Mouse (Mus musculus) ovary, postnatal 10 days (tissue): ENCODE results near the gene 4922502D21Rik.

Experiments used
- DNase-seq: peaks from one replicate; pipeline ENCODE4 v3.0.0; 2022; ENCODE audit warnings: low spot score

The 4922502D21Rik gene

DNA sequence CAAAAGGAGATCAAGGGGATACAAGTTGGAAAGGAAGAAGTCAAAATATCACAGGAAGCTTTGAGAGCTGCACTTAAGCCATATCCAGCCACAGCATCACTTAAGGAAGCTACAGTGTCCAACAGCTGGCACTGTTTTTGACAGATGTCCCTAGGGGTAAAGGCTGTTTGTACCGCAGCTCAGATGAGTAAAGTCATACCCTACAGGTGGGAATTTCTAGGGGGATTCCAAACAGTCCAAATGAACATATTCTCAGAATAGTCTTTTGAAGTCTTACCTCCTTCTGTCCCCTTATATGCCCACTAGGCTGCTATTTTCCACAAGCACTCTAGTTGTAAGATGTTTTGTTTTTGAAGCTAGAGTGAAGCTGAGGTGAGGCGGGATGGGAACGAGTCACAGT lies 19.1 kb downstream of the 4922502D21Rik start:
- no peak for DNase-seq

DNA sequence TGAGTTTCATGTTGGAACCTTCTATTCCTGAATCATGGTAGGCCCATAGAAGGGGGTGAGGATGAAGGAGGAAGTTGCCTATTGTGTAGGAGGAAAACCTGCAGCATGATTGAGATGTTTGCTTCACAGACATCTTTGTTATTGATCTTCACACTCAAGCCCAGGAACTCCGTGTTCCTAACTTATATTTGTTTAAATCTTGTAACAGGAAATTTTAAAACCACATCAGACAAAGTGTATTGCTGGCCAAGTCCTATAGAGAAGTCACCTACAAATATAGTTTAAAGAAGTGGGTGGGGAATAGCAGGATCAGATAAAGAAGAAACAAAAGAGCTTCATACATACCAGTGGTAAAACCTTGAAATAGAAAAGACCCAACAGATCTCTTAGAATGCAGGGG lies 27.4 kb downstream of the 4922502D21Rik start:
- DNase-seq, result no peak

DNA sequence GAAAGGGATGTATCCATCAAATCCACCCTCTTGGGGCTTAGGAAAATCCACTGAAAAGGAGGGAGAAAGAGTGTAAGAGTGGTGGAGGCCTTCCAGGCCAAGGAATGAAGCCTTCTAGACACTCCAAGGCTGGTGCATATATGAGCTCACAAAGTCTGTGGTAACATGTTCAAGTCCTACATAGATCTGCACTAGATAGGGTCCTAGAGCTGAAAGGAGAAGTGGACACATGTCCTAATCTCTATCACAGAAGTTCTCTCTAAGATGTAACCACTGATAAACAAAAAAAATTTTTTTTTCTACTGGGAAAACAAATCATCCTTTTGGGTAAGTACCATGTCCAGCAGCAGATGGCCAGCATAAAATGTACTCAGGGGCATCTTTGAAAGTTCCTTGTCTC lies 42.9 kb downstream of the 4922502D21Rik start:
- DNase-seq, result no peak

DNA sequence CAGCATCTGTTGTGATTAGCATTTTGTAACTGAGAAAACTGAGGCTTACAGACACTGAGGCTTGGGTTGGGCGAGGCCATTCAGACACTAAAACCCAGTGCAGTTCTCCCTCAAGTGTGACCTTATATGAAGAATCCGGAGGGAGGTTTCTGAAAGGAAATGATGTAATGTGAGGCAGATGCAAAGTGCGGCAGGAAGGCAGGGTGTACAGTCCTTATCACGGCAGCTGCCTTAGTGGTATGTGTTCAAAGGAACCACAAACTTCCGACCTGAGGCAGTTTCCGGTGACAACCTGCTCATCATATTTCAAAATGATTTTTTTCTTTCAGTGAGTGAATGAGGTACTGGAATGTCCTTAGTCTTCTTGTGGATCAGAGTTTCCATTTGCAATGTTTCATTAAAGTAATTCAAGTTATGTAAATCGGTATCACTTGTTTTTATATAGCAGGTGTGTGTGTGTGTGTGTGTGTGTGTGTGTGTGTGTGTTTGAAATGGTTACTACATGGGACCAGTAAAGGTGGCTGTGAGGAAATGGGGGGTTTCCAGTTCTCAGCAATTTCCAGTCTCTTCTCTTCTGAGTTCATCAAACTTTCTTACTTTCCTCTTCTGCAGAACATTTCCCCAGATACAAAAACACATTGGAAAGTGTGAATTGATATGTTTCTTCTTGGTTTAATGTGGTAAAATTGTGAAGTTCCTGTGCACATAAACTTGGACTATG lies 47.1 kb downstream of the 4922502D21Rik start:
- DNase-seq, result no peak

DNA sequence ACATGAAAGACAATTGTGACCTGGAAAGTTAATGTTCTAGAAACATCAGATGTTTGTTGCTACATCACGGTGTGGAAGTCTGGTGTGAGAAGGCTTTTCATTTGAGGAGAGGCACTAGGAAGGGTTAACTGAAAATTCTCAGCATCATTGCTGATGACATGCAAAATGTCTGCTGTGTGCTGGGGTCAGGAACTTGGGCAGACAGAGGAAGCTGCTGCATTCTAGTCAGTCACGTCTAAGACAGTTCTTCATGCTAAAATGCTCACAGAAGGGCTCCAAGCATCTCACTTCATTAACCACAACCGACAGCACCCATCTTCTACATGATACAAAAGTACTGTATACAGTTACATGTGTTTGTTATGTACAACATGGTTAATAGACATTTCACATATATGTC lies 48.3 kb downstream of the 4922502D21Rik start:
- DNase-seq, result no peak

DNA sequence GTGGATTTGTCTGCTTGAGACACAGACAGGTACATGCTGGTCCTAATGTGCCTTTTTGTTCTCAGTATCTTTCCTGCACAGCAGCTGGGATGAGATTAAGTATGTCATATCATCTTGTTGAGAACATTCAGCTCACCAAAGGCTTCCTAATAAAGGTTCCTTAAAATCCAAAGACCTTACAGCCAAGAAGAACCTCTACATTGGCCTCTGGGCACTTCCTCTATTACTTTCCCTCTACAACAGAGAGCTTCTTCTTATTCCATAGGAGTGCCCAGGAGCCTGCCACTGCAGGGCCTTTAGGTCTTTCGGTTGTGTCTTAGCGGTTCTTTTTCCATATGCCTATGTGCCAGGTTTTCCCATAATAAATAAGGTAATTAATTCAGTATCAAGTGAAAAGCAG lies 55.1 kb downstream of the 4922502D21Rik start:
- no peak for DNase-seq

DNA sequence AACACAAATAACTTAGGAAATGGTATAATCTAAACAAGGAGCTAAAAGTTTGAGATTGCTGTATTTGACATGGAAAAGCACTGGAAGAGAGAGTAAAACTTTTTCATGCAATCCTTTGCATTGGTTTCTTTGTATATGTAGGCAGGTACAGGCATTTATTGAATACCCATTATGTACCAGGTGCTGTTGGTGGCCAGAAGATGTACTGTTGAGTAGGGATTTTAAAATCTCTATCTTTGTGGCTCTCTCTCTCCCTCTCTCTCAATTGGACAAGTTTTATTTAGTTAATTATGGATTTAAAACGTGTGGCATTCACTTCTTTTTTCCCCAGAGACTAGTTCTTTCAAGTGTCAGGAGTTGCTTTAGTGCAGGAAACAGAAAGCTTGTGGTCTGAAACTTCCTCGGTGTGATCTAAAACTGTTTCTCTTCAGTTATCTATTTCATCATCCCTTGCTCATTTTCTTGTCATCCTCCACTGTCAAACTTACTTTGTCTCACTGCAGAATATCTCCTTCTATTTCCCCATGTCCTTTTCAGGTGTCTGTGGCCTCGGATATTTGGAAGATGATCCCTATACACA lies 55.9 kb downstream of the 4922502D21Rik start:
- DNase-seq, result no peak

DNA sequence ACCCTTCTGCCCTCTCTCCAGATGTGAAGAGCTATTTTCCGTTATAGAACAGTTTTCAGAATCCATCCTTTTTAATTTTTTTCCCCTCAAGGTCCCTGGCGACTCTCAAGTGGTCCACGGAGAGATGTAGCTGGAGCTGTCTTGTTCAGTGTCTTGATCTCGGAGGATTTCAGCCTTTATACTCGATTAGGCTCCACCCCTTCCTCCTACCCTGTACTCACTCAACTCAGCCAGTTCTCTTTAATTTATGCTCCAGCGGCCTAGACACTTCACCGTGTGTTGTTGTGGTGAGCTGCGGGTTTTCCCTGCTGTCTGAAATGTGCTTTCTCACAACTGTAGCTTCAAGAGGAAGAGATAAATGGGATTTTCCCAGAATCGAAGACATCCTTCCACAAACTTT lies 56.4 kb downstream of the 4922502D21Rik start, which contains the start of gene Cd69:
Cd69 (minus strand) TSS at position 217 of the 400 bp plus-strand sequence.
- DNase-seq, result no peak

DNA sequence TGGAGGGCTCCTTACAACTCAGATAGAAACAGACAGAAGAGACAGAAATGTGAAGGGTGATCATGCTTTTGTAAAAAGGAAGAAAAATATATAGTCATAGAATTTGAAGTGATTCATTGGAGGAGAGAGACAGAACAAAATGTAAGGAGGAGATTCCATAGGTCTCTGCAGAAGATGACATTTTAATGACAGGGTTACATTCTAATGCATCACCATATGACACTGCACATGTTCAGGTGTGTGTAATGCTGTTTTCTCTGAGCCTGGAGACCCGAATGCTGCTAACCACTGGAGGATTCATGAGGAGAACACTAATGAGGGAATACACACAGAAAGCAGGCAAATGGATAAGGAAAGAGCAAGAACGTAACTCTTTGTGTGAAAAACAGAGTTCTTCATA lies 57.1 kb downstream of the 4922502D21Rik start:
- no peak for DNase-seq

DNA sequence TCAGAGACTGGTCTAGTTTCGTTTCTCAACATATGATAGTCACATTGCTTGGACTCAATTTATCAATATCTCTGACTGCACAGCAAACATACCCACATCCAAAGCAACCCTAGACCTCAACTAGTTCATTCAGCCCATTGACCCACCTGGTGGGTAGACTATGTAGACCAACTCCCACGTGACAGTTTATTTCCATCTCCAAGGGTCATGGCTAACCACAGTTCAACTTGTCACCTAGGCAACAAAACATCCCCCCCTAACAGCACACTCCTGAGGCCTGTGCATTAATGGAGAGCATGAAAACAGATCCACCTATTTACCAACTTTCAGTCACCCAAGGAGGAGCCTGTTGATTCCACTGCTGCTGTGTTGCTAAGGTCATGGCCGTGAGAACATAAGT lies 57.9 kb downstream of the 4922502D21Rik start:
- no peak for DNase-seq
